In the genomic region with DNA sequence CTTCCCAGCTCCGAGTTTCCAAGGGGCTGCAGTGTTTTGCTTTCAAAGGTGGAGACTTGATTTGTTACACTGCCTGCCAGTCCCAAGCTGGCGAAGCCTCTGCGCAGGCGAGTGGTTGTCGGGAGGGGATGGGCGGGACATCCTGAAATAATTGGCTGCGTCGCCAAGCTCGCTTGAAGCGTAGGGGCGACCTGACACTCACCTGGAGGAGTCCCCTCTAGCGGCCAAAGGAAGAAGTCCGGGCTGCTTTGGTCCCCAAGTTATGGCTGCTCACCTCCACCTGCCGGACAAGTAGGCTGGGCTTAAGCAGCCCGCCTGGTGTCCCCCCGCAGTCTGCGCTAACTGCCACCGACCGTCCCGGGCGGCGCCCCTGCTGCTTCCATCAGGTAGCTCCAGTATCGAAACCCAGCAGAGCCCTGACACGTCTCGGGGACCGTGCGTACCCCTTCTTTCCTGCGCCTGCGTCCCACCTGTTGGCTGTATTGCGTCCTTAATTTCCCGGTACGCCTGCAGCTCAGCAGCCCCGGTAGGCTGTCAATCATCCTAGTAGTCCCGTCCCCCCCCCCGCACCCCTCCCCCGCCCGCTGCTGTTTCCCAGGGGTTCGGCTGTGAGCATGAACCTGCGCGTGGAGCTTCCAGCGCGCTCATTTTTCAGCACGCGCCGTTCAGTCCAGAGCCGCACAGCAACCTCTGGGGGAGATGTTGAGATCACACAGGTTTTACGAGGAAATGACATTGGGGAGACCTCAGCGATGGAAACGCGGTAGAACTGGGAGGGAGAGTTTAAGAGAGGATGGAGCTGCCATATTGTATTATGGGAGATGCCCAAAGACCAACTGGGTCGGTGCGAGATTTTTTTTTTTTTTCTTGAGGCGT, we compare ENCODE assay signal across 1 mouse cellular context.
TF ChIP-seq lines count a peak whose summit lies in the region.

A gene (plus strand): TSS at position 270 of the 876 bp plus-strand sequence.
A gene (minus strand): TSS at position 518 of the 876 bp plus-strand sequence.

TF ChIP-seq in MEL, 35 proteins besides CTCF, POLR2A, EP300 and RAD21 (continued from another document):
- TF ChIP-seq ETS1 (IDR thresholded peaks at IDR 0.05; ENCODE audit: low read depth, low read length) (0 out of 2 replicates have a peak, but pooled peaks have one; percentile 4), NELFE (IDR thresholded peaks at IDR 0.05; ENCODE audit: low read depth, low read length) (no peak)
